ENCODE assay signal across 22 mouse cellular contexts in the genomic region with DNA sequence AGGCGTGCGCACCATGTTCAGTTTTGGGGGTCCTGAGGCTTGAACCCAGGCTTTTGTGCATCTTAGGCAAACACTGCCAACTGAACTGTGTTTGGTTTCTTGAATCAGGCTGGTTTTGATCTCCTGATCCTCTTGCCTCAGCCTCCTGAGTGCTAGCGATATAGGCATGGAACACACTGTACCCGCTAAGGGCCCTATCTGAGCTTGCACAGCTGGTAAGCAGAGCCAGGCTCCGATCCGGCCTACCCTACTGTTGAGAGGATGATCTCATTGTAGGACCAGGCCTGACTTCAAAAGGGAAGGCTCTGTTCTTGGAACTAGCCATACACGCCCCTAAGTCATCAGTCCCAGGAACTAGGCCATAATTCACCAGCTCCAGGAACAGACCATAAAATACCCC. TPM values are rescaled to one million over a fixed set of nuclear protein-coding genes. Genes with fewer than 3 reads are reported as not detected.
DNase-seq lines count a peak whose midpoint lies in the region; ATAC-seq and TF ChIP-seq lines count a peak whose summit lies in the region.
"Had no signal": no experiment of that assay in that cellular context is flagged by ENCODE, and none has a peak within 500 bp of the region (broad histone marks: within the 10 kb centered on the region; RNA-seq: fewer than 3 reads in every experiment).

No protein-coding gene starts in this region.

- H3K27ac ChIP-seq in forebrain, embryonic 14.5 days (ENCODE audit: low read depth, low read length), result no peak overlapping the region
- H3K27ac ChIP-seq in forebrain, embryonic 16.5 days (ENCODE audit: low read length), result no peak overlapping the region
- peak overlapping the region; percentile 20; the same call in 1 of the 2 replicates for H3K27ac ChIP-seq in layer of hippocampus, adult 2 months
- no peak overlapping the region for H3K27ac ChIP-seq in midbrain, embryonic 13.5 days
- H3K27ac ChIP-seq in midbrain, embryonic 16.5 days (ENCODE audit: low read length), result no peak overlapping the region
- no peak overlapping the region for H3K27ac ChIP-seq in neural tube, embryonic 14.5 days (ENCODE audit: low read depth, low read length)
- H3K27ac ChIP-seq: forebrain, embryonic 13.5 days; heart, adult 2 months; heart, embryonic 15.5 days; hindbrain, postnatal 0 days had no signal

- peaks cover 34% of the 10 kb centered on the region for H3K36me3 ChIP-seq in forebrain, embryonic 14.5 days (ENCODE audit: control insufficient read depth, insufficient read depth, low read length)
- H3K36me3 ChIP-seq in forebrain, embryonic 16.5 days (ENCODE audit: control insufficient read depth, insufficient read depth), result peaks cover 8% of the 10 kb centered on the region
- peaks cover 39% of the 10 kb centered on the region for H3K36me3 ChIP-seq in midbrain, embryonic 13.5 days
- peaks cover 8% of the 10 kb centered on the region; the same call in 1 of the 2 replicates for H3K36me3 ChIP-seq in midbrain, embryonic 16.5 days (ENCODE audit: control insufficient read depth, insufficient read depth, low read length)
- peaks cover 7% of the 10 kb centered on the region for H3K36me3 ChIP-seq in neural tube, embryonic 14.5 days (ENCODE audit: control insufficient read depth, insufficient read depth, low read length)

- H3K9me3 ChIP-seq in forebrain, embryonic 14.5 days (replicated peaks; ENCODE audit: control insufficient read depth, low read length), result no peaks in the 10 kb centered on the region
- no peaks in the 10 kb centered on the region for H3K9me3 ChIP-seq in forebrain, embryonic 16.5 days (ENCODE audit: control insufficient read depth, low read length)
- no peaks in the 10 kb centered on the region for H3K9me3 ChIP-seq in midbrain, embryonic 13.5 days
- H3K9me3 ChIP-seq in midbrain, embryonic 16.5 days (replicated peaks; ENCODE audit: control insufficient read depth, low read length, poor library complexity, severe bottlenecking), result no peaks in the 10 kb centered on the region
- no peaks in the 10 kb centered on the region for H3K9me3 ChIP-seq in neural tube, embryonic 14.5 days (ENCODE audit: control insufficient read depth, low read length)
- H3K9me3 ChIP-seq: forebrain, embryonic 13.5 days; heart, embryonic 15.5 days had no signal

- H3K4me3 ChIP-seq in forebrain, embryonic 14.5 days (ENCODE audit: low read depth, low read length), result no peak overlapping the region
- no peak overlapping the region for H3K4me3 ChIP-seq in forebrain, embryonic 16.5 days (replicated peaks; ENCODE audit: low read length)
- no peak overlapping the region for H3K4me3 ChIP-seq in layer of hippocampus, adult 2 months
- H3K4me3 ChIP-seq in midbrain, embryonic 13.5 days (replicated peaks), result no peak overlapping the region
- H3K4me3 ChIP-seq in midbrain, embryonic 16.5 days (ENCODE audit: low read depth, low read length), result no peak overlapping the region
- H3K4me3 ChIP-seq in neural tube, embryonic 14.5 days (ENCODE audit: low read depth, low read length), result no peak overlapping the region
- H3K4me3 ChIP-seq: heart, adult 2 months; heart, embryonic 15.5 days had no signal

- no peak overlapping the region for H3K4me2 ChIP-seq in forebrain, embryonic 14.5 days (ENCODE audit: low read length)
- no peak overlapping the region for H3K4me2 ChIP-seq in forebrain, embryonic 16.5 days (ENCODE audit: low read length)
- H3K4me2 ChIP-seq in midbrain, embryonic 13.5 days (replicated peaks), result 0 out of 2 replicates have a peak overlapping the region, but pooled peaks have one; percentile 4
- H3K4me2 ChIP-seq in midbrain, embryonic 16.5 days (ENCODE audit: low read length), result no peak overlapping the region
- H3K4me2 ChIP-seq in neural tube, embryonic 14.5 days (ENCODE audit: low read depth, low read length), result no peak overlapping the region; the same call in 1 of the 2 replicates
- H3K4me2 ChIP-seq: heart, embryonic 15.5 days had no signal

- TF ChIP-seq CTCF in layer of hippocampus, adult 2 months (conservative IDR thresholded peaks at IDR 0.05), result no peak

- ATAC-seq in forebrain, embryonic 14.5 days, result no peak
- ATAC-seq in forebrain, embryonic 16.5 days, result no peak
- ATAC-seq in midbrain, embryonic 13.5 days, result no peak
- no peak for ATAC-seq in midbrain, embryonic 16.5 days
- no peak for ATAC-seq in neural tube, embryonic 14.5 days (ENCODE audit: low read depth)
- ATAC-seq: forebrain, embryonic 13.5 days; hindbrain, postnatal 0 days; intestine, embryonic 16.5 days had no signal

- DNase-seq in forebrain, embryonic 14.5 days (ENCODE audit: low spot score), result no peak
- no peak for DNase-seq in layer of hippocampus, adult 2 months (ENCODE audit: low spot score in 2 of 2)
- no peak for DNase-seq in layer of hippocampus, postnatal 36 days
- no peak for DNase-seq in thymus, postnatal 14 days
- DNase-seq: adrenal gland, postnatal 10 days; cerebellum, adult 9-10 months; heart, adult 2 months; heart, postnatal 36 days; kidney, postnatal 36 days; lung, adult 2 months; lung, postnatal 14 days; thymus, adult 2 months had no signal

- peaks cover 18% of the 10 kb centered on the region for H3K4me1 ChIP-seq in forebrain, embryonic 14.5 days (ENCODE audit: control insufficient read depth, insufficient read depth, low read length)
- peaks cover 28% of the 10 kb centered on the region for H3K4me1 ChIP-seq in forebrain, embryonic 16.5 days (replicated peaks; ENCODE audit: control insufficient read depth, insufficient read depth, low read length)
- peaks cover 31% of the 10 kb centered on the region for H3K4me1 ChIP-seq in midbrain, embryonic 13.5 days (replicated peaks)
- peaks cover 19% of the 10 kb centered on the region for H3K4me1 ChIP-seq in midbrain, embryonic 16.5 days (ENCODE audit: control insufficient read depth, insufficient read depth, low read length)
- H3K4me1 ChIP-seq in neural tube, embryonic 14.5 days (ENCODE audit: control insufficient read depth, insufficient read depth, low read length), result peaks cover 18% of the 10 kb centered on the region

- peak overlapping the region; percentile 32; the same call in 1 of the 2 replicates for H3K9ac ChIP-seq in forebrain, embryonic 14.5 days (ENCODE audit: low read length)
- no peak overlapping the region for H3K9ac ChIP-seq in forebrain, embryonic 16.5 days (replicated peaks; ENCODE audit: low read depth, low read length)
- H3K9ac ChIP-seq in midbrain, embryonic 13.5 days (replicated peaks), result no peak overlapping the region
- no peak overlapping the region for H3K9ac ChIP-seq in midbrain, embryonic 16.5 days (ENCODE audit: low read depth, low read length)
- 0 out of 2 replicates have a peak overlapping the region, but pooled peaks have one; percentile 16 for H3K9ac ChIP-seq in neural tube, embryonic 14.5 days (replicated peaks; ENCODE audit: low read depth, low read length)
- H3K9ac ChIP-seq: heart, embryonic 15.5 days had no signal

- H3K27me3 ChIP-seq in forebrain, embryonic 14.5 days (replicated peaks; ENCODE audit: control insufficient read depth, insufficient read depth, low read length), result no peaks in the 10 kb centered on the region
- no peaks in the 10 kb centered on the region for H3K27me3 ChIP-seq in forebrain, embryonic 16.5 days (replicated peaks; ENCODE audit: control insufficient read depth, insufficient read depth, low read length)
- no peaks in the 10 kb centered on the region for H3K27me3 ChIP-seq in midbrain, embryonic 13.5 days
- H3K27me3 ChIP-seq in midbrain, embryonic 16.5 days (ENCODE audit: control insufficient read depth, insufficient read depth, low read depth, low read length), result no peaks in the 10 kb centered on the region
- no peaks in the 10 kb centered on the region for H3K27me3 ChIP-seq in neural tube, embryonic 14.5 days (ENCODE audit: control insufficient read depth, insufficient read depth, low read length)
- H3K27me3 ChIP-seq: forebrain, embryonic 13.5 days; heart, embryonic 15.5 days had no signal

- WGBS in forebrain, embryonic 14.5 days, result 92% methylated on average over 7 of the region's 7 CpGs
- WGBS in forebrain, embryonic 16.5 days, result 88% methylated on average over 7 of the region's 7 CpGs
- 96% methylated on average over 7 of the region's 7 CpGs for WGBS in midbrain, embryonic 13.5 days
- WGBS in midbrain, embryonic 16.5 days, result 94% methylated on average over 7 of the region's 7 CpGs
- WGBS in neural tube, embryonic 14.5 days, result 72% methylated on average over 7 of the region's 7 CpGs

RNA-seq across cellular contexts. Expression of a gene that starts 2.9 kb away (rescaled TPM):
- polyA plus RNA-seq in forebrain, embryonic 14.5 days (2014; fragmentation: Nextera tagmentation; extraction: Ambion mirVana), result 128 and 139 TPM in 2 replicates
- 120 and 121 TPM in 2 replicates for polyA plus RNA-seq in forebrain, embryonic 16.5 days (2015; fragmentation: Nextera tagmentation; extraction: Ambion mirVana)
- 10 to 100 TPM; 33.1 to 33.5 TPM for total RNA-seq in layer of hippocampus, adult 2 months (2021)
- total RNA-seq in layer of hippocampus, postnatal 36 days (2021), result 10 to 100 TPM; 31.3 to 37.4 TPM
- 121 and 123 TPM in 2 replicates for polyA plus RNA-seq in midbrain, embryonic 13.5 days (2015; fragmentation: Nextera tagmentation; extraction: Ambion mirVana)
- 105 and 109 TPM in 2 replicates for polyA plus RNA-seq in midbrain, embryonic 16.5 days (2015; fragmentation: Nextera tagmentation; extraction: Ambion mirVana)
- polyA plus RNA-seq in neural tube, embryonic 14.5 days (2014; fragmentation: Nextera tagmentation; extraction: Ambion mirVana), result 105 and 112 TPM in 2 replicates

RNA-seq across cellular contexts. Expression of a gene that starts 7.1 kb away (rescaled TPM):
- polyA plus RNA-seq in forebrain, embryonic 14.5 days (2014; fragmentation: Nextera tagmentation; extraction: Ambion mirVana), result 2.4 and 2.7 TPM in 2 replicates
- 2.1 and 2.9 TPM in 2 replicates for polyA plus RNA-seq in forebrain, embryonic 16.5 days (2015; fragmentation: Nextera tagmentation; extraction: Ambion mirVana)
- 1 to 10 TPM; 4.9 to 5.4 TPM for total RNA-seq in layer of hippocampus, adult 2 months (2021)
- 1 to 10 TPM; 4.8 to 5.6 TPM for total RNA-seq in layer of hippocampus, postnatal 36 days (2021)
- 1.1 and 1.3 TPM in 2 replicates for polyA plus RNA-seq in midbrain, embryonic 13.5 days (2015; fragmentation: Nextera tagmentation; extraction: Ambion mirVana)
- polyA plus RNA-seq in midbrain, embryonic 16.5 days (2015; fragmentation: Nextera tagmentation; extraction: Ambion mirVana), result 0.99 and 2.1 TPM in 2 replicates
- polyA plus RNA-seq in neural tube, embryonic 14.5 days (2014; fragmentation: Nextera tagmentation; extraction: Ambion mirVana), result 0.89 and 1.9 TPM in 2 replicates
- total RNA-seq: liver, adult 2 months; megakaryocyte progenitor cell, adult 5-6 weeks had no signal
- polyA plus RNA-seq: liver, adult 2 months had no signal

RNA-seq across cellular contexts. Expression of a gene that starts 19.6 kb away (rescaled TPM):
- 35.9 and 39.9 TPM in 2 replicates for polyA plus RNA-seq in forebrain, embryonic 14.5 days (2014; fragmentation: Nextera tagmentation; extraction: Ambion mirVana)
- polyA plus RNA-seq in forebrain, embryonic 16.5 days (2015; fragmentation: Nextera tagmentation; extraction: Ambion mirVana), result 41.2 and 47.2 TPM in 2 replicates
- total RNA-seq in layer of hippocampus, adult 2 months (2021), result 10 to 100 TPM; 36.7 to 40.8 TPM
- 10 to 100 TPM; 38.4 to 40.6 TPM for total RNA-seq in layer of hippocampus, postnatal 36 days (2021)
- polyA plus RNA-seq in midbrain, embryonic 13.5 days (2015; fragmentation: Nextera tagmentation; extraction: Ambion mirVana), result 41.7 and 43.0 TPM in 2 replicates
- polyA plus RNA-seq in midbrain, embryonic 16.5 days (2015; fragmentation: Nextera tagmentation; extraction: Ambion mirVana), result 41.7 and 48.0 TPM in 2 replicates
- 35.9 and 36.9 TPM in 2 replicates for polyA plus RNA-seq in neural tube, embryonic 14.5 days (2014; fragmentation: Nextera tagmentation; extraction: Ambion mirVana)

RNA-seq across cellular contexts. Expression of a gene that starts 24.2 kb away (rescaled TPM):
- polyA plus RNA-seq in forebrain, embryonic 14.5 days (2014; fragmentation: Nextera tagmentation; extraction: Ambion mirVana), result 2.9 and 3.0 TPM in 2 replicates
- 1.9 and 4.0 TPM in 2 replicates for polyA plus RNA-seq in forebrain, embryonic 16.5 days (2015; fragmentation: Nextera tagmentation; extraction: Ambion mirVana)
- total RNA-seq in layer of hippocampus, adult 2 months (2021), result 1 to 10 TPM; 1.4 to 2.5 TPM
- 1 to 10 TPM in 1 of 2 experiments, under 1 TPM in 1; 0.92 to 2.1 TPM for total RNA-seq in layer of hippocampus, postnatal 36 days (2021)
- polyA plus RNA-seq in midbrain, embryonic 13.5 days (2015; fragmentation: Nextera tagmentation; extraction: Ambion mirVana), result 2.0 and 2.8 TPM in 2 replicates
- 1.8 and 2.4 TPM in 2 replicates for polyA plus RNA-seq in midbrain, embryonic 16.5 days (2015; fragmentation: Nextera tagmentation; extraction: Ambion mirVana)
- 0.70 and 0.99 TPM in 2 replicates for polyA plus RNA-seq in neural tube, embryonic 14.5 days (2014; fragmentation: Nextera tagmentation; extraction: Ambion mirVana)
- total RNA-seq: liver, adult 2 months; megakaryocyte progenitor cell, adult 5-6 weeks had no signal
- polyA plus RNA-seq: liver, adult 2 months had no signal

Comparison
In these comparisons a context has a peak if more than half of its experiments do, and no peak if none do; other contexts are left out.
1. H3K9ac ChIP-seq: peak in forebrain, embryonic 14.5 days (single experiment) and neural tube, embryonic 14.5 days (single experiment); none in forebrain, embryonic 16.5 days (single experiment), midbrain, embryonic 13.5 days (single experiment) and midbrain, embryonic 16.5 days (single experiment).